Mouse (Mus musculus): ENCODE data around the gene Nxn.

GRCm38 (mm10) chr11:76388711-76389110, 10.2 kb downstream of the Nxn start:
- TF ChIP-seq POLR2A (IDR thresholded peaks at IDR 0.05; ENCODE audit: low read depth, low read length) (no peak), CTCF (conservative IDR thresholded peaks at IDR 0.05; ENCODE audit: insufficient read depth, insufficient read length, low read depth, low read length) (no peak)

All from kidney, adult 2 months (tissue).